Mouse (Mus musculus): ENCODE results near the gene Gm20721.
A peak's percentile ranks its signal among the peaks of the same experiment; 100 is the strongest.
"Not testable (repeated sequence)": the region's sequence is repeated elsewhere in the genome, so short reads cannot be mapped to it uniquely, and the experiment has no call there.

Gene Gm20721

GRCm38 (mm10) chr2:174330616-174331191, 15.8 kb downstream of the Gm20721 start:
- DNase-seq (ENCODE audit: low read depth, low spot score), result peak; percentile 70

GRCm38 (mm10) chr2:174329663-174330615, 16.6 kb downstream of the Gm20721 start:
- peak; percentile 54 for DNase-seq (ENCODE audit: low read depth, low spot score)

DNA sequence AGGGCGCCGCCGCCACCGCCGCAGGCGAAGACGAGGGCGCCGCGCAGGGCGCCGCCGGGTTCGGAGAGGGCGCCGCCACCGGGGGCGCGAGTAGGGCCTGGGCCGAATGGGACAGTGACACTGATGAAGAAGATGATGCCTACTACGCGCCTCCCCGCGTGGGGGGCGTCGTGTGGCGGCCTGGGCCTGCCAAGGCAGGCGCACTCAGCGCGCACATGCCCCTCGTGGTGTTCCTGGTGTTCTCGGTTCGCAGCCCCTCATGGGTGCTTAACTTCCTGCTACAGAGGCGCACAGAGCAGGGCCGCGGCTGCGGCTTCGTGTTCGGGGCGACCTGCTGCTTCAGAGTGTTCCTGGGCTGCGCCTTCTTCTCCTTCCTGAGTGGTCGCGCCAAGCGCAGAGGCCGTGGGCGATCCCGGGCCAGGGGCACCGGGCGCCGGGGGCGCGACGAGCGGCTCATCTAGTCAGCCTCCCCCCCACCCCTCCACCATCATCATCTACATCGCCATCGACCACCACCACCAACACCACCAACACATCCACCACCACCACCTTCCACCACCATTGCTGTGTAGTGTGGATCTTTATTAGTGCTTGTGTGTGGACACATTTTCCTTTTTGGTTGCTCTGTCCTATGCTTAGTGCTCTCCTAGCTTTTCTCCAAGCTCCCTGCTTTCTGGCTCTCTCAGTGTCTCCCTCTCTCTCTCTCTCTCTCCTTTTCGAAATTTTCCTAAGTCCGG, 17.4 kb downstream of the Gm20721 start:
- DNase-seq (ENCODE audit: low read depth, low spot score), result peak; percentile 70

DNA sequence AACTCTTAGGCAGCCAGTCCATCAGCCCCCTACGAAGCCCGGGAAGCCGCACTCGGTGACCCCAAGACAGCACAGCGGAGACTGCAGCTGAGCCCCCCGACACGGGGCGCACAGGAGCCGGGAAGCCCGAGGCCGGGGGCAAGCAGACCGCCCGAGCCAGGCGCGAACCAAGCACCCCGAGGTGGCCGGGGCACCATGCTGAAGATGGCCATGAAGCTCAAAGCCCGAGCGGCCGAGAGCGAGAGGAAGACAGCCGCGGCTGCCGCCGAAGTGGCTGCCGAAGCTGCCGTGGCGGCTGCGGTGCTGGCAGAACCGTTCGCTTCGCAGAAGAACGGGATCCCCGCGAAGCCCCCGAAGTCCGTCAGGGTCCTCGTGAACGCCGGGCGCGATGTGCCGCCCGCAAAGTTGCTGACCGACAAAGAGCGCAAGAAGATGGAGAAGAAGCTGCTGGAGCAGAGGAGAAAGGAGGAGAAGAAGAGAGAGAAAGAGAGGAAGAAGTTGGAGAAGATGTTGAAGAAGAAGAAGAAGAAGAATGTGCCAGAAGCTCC, 18.1 kb downstream of the Gm20721 start:
- DNase-seq (ENCODE audit: low read depth, low spot score), result no peak

DNA sequence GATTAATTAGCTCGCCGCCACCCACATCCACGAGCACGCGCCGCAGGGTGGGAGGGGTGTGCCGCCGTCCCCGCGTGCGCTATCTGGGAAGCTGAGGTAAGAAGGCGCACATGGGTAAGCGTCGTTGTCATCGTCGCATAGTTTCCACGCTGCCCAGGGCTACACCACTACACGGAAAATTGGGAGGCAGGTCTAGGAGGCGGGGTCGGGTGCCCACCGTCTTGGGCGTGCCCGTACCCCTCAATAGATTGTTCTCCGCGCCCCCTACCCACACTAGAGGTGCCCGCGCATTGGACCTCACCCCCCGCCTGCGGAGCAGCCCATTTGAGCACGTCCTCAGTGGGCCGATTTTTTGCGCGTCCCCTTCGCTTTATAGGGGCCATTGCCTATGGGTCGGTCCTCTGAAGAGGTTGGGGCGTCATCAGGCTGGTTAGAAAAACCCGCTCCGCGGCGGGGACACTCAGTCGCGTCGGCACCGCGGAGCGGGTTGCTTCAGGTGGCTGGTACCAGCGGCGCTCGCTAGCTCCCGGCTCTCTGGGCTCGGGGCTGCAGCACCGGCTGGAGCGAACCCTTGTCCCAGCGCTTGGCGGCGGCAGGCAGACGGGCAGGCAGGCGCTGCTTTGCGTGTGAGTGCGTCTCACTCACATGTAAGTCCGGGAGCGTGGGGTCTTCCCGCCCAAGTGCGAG, 19.1 kb downstream of the Gm20721 start:
- peak; percentile 74 for DNase-seq (ENCODE audit: low read depth, low spot score)

DNA sequence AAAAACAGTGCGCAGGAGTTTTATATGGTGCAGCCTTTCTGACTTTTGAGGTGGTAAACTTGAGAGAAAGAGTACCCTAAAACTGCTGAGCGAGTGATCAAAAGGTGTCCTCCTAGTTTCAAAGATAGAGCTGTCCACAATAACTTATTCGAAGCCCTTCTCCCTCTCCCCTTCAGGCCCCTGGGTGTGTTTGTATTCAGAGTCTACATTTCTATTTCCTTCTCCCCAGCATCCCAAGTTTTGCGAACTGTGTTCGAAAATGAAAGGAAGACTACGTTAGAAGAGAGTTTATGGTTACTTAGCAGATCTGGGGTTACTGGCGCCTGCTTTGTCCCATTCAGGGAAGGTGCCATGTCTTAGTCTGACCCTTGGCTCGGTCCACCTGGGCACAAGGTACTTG, 20.0 kb downstream of the Gm20721 start:
- no peak for DNase-seq (ENCODE audit: low read depth, low spot score)

DNA sequence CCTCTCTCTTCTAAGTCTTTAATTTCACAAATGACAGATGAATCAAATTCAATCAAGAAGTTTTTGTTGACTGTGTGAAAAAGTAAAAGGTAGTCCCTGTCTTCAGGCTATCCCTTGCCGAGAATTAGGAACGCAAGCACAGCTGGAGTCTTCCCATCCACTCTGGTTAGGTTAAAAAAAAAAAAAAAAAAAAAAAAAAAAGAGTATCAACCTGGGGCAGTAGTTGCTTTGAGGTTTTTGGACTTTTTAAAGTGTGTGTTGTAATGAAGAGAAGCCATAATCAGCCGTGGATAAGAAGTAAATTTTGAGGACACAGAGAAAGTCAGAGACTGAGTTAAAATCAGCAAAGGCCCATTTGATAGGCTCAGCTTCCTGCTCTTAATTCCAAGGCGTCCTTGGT, 20.5 kb downstream of the Gm20721 start:
- DNase-seq (ENCODE audit: low read depth, low spot score), result no peak

GRCm38 (mm10) chr2:174316661-174317060, 29.9 kb downstream of the Gm20721 start:
- DNase-seq (ENCODE audit: low read depth, low spot score), result no peak

- DNase-seq (ENCODE audit: low read depth, low spot score), result not testable (repeated sequence)
Measured at GRCm38 (mm10) chr2:174315445-174315844, 31.1 kb downstream of the Gm20721 start.

GRCm38 (mm10) chr2:174312661-174313060, 33.9 kb downstream of the Gm20721 start:
- no peak for DNase-seq (ENCODE audit: low read depth, low spot score)

DNA sequence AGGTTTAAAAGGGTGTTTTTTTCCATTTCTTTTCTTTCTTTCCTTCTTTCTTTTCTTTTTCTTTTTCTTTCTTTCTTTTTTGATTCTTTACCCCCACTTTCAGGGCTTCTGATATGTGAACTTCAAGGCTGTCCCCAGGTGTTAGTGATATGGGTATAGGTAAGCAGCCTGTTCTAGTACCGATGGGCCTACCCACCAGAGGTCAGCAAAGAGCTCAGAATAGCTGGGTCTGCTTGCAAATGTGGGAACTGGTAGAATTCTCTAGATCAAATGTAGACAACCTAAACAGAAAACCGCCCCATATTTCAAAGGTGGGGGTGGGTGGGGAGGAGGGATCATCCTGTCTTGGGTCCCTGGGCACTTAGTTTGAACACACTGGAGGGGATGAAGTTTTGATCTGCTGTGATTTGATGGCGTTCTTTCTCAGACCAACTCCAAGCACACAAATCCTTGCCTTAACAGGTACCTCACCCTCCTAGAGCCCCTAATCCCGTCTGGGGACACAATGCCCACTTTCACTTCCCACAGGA, 34.3 kb downstream of the Gm20721 start:
- peak; percentile 71 for DNase-seq (ENCODE audit: low read depth, low spot score)

- DNase-seq (ENCODE audit: low read depth, low spot score), result no peak
Measured at GRCm38 (mm10) chr2:174311613-174312012, 34.9 kb downstream of the Gm20721 start.

GRCm38 (mm10) chr2:174310913-174311514, 35.5 kb downstream of the Gm20721 start:
- peak; percentile 75 for DNase-seq (ENCODE audit: low read depth, low spot score)

GRCm38 (mm10) chr2:174307903-174308302, 38.6 kb downstream of the Gm20721 start:
- no peak for DNase-seq (ENCODE audit: low read depth, low spot score)

DNA sequence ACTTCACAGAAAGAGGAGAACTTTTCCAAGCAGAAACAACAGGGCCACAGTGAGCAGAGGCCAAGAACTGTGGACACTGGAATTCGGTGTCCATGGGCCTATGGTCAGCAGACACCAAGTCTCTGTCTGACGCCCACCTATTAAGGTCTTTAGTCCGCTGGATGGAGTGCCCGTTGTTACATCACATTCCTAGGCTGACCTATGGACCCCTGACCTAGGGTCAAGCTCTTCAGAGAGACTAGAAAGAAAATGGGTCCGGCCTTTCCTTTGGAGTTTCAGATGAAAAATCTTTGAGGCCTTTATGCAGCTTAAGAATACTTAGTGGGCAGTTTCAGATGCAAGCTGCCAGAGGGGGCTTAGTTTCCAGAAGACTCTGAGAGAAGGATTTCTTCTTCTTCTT, 40.9 kb downstream of the Gm20721 start:
- DNase-seq (ENCODE audit: low read depth, low spot score), result no peak

DNA sequence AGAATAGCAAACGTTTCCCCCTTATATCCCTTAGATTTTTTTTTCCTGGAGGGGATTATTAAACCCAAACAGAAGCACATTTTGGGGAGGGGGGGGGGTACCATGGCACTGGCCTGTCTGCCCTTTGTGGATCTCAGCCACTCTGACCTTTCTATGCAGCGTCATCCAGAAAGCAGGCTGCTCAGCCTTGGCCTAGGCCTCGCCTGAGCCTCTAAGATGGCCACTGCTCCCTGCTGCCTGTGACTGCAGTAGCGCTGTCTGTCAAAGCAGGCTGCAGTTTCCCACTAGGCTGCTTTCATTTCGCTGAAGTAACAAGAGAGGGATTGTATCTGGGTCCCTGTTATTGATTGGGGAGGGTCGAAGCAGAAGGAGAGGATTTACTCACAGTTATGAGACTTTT, 44.0 kb downstream of the Gm20721 start:
- DNase-seq (ENCODE audit: low read depth, low spot score), result no peak

DNA sequence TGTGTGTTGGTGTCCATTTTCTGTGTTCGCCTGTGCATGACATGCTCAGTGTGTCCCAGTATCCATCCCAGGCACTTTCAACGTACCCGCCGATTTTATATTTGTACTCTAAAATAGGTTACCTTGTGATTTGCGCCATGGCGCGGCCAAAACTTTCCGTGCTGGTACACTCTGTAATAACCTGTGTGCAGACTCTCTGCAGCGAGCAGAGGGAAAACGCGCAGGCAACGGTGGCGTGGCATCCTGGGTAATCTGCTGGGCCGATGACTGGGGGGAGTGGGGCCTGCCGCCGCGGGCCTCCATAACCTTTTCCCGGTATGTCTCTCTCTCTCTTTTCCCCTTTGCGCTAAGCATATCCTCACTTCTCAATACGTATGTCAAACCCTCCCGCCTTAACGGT, 45.8 kb downstream of the Gm20721 start:
- peak; percentile 46 for DNase-seq (ENCODE audit: low read depth, low spot score)

GRCm38 (mm10) chr2:174300186-174300585, 46.3 kb downstream of the Gm20721 start:
- peak; percentile 13 for DNase-seq (ENCODE audit: low read depth, low spot score)

- peak; percentile 62 for DNase-seq (ENCODE audit: low read depth, low spot score)
Measured at GRCm38 (mm10) chr2:174299771-174300160, 46.7 kb downstream of the Gm20721 start.

DNA sequence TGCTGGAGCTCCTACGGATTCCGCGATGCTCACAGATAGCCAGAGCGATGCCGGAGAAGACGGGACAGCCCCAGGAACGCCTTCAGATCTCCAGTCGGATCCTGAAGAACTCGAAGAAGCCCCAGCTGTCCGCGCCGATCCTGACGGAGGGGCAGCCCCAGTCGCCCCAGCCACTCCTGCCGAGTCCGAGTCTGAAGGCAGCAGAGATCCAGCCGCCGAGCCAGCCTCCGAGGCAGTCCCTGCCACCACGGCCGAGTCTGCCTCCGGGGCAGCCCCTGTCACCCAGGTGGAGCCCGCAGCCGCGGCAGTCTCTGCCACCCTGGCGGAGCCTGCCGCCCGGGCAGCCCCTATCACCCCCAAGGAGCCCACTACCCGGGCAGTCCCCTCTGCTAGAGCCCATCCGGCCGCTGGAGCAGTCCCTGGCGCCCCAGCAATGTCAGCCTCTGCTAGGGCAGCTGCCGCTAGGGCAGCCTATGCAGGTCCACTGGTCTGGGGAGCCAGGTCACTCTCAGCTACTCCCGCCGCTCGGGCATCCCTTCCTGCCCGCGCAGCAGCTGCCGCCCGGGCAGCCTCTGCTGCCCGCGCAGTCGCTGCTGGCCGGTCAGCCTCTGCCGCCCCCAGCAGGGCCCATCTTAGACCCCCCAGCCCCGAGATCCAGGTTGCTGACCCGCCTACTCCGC, 47.3 kb downstream of the Gm20721 start:
- peak; percentile 31 for DNase-seq (ENCODE audit: low read depth, low spot score)
